Mouse (Mus musculus): ENCODE results near the gene Tmppe. TPM values are rescaled to one million over a fixed set of nuclear protein-coding genes. Genes with fewer than 3 reads are reported as not detected.

Tmppe gene
- polyA plus RNA-seq, 1 experiment from 2014 or later, result 18.3 TPM

DNA sequence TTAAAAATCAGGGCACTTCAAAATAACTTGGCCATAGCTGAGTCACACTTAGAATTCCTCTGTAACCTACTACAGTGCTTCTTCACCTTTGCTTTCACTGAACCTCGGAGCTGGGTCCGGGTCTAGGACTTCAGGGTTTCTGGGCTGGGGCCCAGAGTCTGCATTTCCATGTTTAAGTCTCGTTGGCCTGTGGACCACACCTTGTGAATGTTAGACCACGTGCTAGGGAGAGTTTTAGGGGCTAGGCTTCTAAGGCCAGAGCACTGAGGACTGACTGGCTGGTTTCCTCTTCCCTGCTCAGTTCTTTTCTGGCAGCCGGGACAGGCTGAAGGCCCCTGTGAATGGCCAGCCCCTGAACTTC lies 337 bp upstream of the Tmppe start:
- peak; percentile 66 for ATAC-seq
- H3K9ac ChIP-seq, result peak overlapping the region; percentile 94
- peak overlapping the region; percentile 98 for H3K27ac ChIP-seq
- H3K27me3 ChIP-seq (replicated peaks), result no peaks in the 10 kb centered on the region
- peak overlapping the region; percentile 93 for H3K4me3 ChIP-seq (replicated peaks)
- WGBS, result 15% methylated on average over 5 of the region's 5 CpGs
- H3K9me3 ChIP-seq, result no peaks in the 10 kb centered on the region
- H3K4me1 ChIP-seq (replicated peaks), result peaks cover 4% of the 10 kb centered on the region; the same call in 1 of the 2 replicates
- H3K4me2 ChIP-seq (replicated peaks), result peak overlapping the region; percentile 82
- peaks cover 14% of the 10 kb centered on the region for H3K36me3 ChIP-seq

DNA sequence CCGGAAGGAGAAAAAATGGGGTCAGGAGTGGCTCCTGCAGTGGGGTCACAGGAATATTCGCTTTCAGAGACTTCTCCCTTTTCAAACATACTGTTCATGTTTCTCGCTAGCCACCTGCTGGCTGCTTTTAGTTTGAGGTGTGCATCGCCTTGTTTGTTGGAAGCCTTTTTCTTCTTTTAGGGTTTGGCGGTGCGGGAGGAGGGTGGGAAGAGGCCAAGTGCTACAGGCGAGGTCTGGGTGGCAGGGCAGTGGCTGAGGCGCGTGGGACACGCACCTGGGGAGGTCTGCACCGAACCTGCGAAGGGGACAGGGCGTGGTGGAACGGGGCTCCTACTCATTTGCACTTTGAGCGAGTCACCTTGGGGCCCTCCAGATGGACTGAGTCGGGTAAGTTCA lies 778 bp downstream of the Tmppe start:
- ATAC-seq, result peak; percentile 78
- Histone ChIP-seq H3K9me3 (no peaks in the 10 kb centered on the region), H3K4me1 (replicated peaks) (peaks cover 4% of the 10 kb centered on the region; the same call in 1 of the 2 replicates), H3K36me3 (peaks cover 23% of the 10 kb centered on the region), H3K27ac (peak overlapping the region; percentile 98), H3K4me2 (replicated peaks) (peak overlapping the region; percentile 82), H3K4me3 (replicated peaks) (peak overlapping the region; percentile 93), H3K9ac (peak overlapping the region; percentile 94), H3K27me3 (replicated peaks) (no peaks in the 10 kb centered on the region)
- 2% methylated on average over 16 of the region's 16 CpGs for WGBS

DNA sequence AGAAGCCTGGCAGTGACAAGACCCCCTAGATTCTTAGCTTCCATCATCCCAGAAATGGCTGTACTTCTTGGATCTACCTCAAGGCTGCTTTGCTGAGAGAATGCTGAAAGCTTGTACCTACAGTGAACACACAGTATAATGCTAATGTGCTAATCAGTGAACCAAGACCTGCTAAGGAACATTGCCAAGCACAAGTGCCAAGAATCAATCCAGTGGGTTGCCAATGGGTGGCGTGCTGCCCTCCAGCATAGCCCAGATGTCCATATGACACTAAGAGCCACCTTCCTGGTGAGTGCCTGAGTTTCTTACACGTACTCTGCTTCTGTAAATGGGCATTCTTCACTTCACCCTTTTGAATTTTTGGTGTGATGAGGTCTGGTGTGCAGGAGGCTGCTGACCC lies 6.8 kb downstream of the Tmppe start:
- peaks cover 45% of the 10 kb centered on the region for H3K36me3 ChIP-seq
- ATAC-seq, result no peak
- no peaks in the 10 kb centered on the region for H3K9me3 ChIP-seq
- H3K4me2 ChIP-seq (replicated peaks), result no peak overlapping the region
- no peak overlapping the region for H3K27ac ChIP-seq
- H3K27me3 ChIP-seq (replicated peaks), result no peaks in the 10 kb centered on the region
- no peak overlapping the region for H3K4me3 ChIP-seq (replicated peaks)
- 92% methylated on average over 2 of the region's 2 CpGs for WGBS
- no peak overlapping the region for H3K9ac ChIP-seq
- no peaks in the 10 kb centered on the region for H3K4me1 ChIP-seq (replicated peaks)

DNA sequence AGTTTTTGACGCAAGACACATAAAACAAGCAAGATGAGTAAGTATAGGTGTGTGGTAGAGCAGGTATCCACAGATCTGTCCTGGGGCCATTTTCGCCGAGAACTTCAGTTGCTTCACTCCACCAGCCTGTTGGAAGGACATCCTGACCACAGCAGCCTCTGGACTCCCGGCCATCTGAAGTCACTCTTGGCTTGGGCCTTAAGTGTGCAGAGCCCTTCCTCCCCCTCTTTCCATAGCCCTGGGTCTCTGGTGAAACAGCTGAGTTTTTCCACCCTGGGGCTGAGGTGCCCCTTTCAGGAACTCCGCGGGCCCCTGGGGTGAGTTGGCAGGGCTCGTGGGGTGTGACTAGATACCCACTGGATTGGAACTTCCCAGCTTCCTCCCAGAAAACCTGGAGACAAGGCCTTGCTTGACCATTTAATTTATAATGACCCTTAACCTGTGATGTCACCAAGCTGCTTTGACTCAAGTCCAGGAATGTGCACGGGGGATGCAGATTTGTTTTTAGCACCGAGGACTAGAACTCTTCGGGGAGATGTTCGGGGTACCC lies 9.5 kb downstream of the Tmppe start:
- H3K27ac ChIP-seq, result no peak overlapping the region
- ATAC-seq, result no peak
- no peak overlapping the region for H3K4me2 ChIP-seq (replicated peaks)
- H3K9ac ChIP-seq, result no peak overlapping the region
- no peaks in the 10 kb centered on the region for H3K4me1 ChIP-seq (replicated peaks)
- no peak overlapping the region for H3K4me3 ChIP-seq (replicated peaks)
- no peaks in the 10 kb centered on the region for H3K27me3 ChIP-seq (replicated peaks)
- 92% methylated on average over 11 of the region's 11 CpGs for WGBS
- no peaks in the 10 kb centered on the region for H3K9me3 ChIP-seq
- H3K36me3 ChIP-seq, result peaks cover 35% of the 10 kb centered on the region

DNA sequence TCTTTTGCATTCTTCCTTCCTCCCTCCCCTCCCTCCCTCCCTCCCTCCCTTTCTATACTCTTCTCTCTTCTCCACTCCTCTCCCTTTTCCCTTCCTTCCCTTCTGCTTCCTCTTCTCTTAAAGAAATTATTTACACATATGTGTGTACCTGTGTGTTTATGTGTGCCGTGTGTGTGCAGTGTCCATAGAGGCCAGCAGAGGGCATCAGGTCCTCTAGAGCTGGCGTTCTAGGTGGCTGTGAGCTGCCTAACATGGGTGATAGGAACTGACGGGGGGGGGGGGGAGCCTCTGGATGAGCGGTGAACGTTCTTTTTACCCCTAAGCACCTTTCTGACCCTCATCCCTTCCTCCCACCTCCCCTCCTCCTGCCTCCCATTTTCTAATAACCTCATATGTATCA lies 10.4 kb downstream of the Tmppe start:
- Histone ChIP-seq H3K27me3 (replicated peaks) (no peaks in the 10 kb centered on the region), H3K4me3 (replicated peaks) (no peak overlapping the region), H3K36me3 (peaks cover 27% of the 10 kb centered on the region; the same call in 1 of the 2 replicates), H3K4me2 (replicated peaks) (no peak overlapping the region), H3K4me1 (replicated peaks) (no peaks in the 10 kb centered on the region), H3K9me3 (no peaks in the 10 kb centered on the region), H3K27ac (no peak overlapping the region), H3K9ac (no peak overlapping the region)
- 86% methylated on average over 5 of the region's 5 CpGs for WGBS
- ATAC-seq, result no peak

DNA sequence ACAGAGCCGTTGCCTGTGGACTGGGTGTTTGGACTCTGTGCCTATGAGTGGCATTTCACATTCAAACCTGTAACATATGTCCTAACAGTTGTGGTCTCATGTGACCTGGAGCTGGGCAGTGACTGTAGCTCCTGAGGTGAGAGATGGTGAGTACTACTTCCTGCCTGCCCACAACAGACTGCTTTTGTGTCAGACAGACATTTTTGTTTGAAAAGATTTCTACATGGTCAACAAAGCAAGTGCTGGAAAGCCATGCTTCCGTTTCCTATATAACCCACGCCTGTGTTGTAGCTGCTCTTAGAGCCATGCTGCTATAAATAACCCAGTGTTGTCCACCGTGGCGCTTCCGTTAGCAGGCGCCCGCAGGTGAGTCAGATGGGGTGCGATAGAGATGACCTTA lies 11.5 kb downstream of the Tmppe start:
- Histone ChIP-seq H3K9me3 (no peaks in the 10 kb centered on the region), H3K27me3 (replicated peaks) (no peaks in the 10 kb centered on the region), H3K4me3 (replicated peaks) (no peak overlapping the region), H3K4me1 (replicated peaks) (no peaks in the 10 kb centered on the region), H3K4me2 (replicated peaks) (no peak overlapping the region), H3K27ac (no peak overlapping the region), H3K36me3 (peaks cover 20% of the 10 kb centered on the region; the same call in 1 of the 2 replicates), H3K9ac (no peak overlapping the region)
- 85% methylated on average over 9 of the region's 9 CpGs for WGBS
- ATAC-seq, result no peak

DNA sequence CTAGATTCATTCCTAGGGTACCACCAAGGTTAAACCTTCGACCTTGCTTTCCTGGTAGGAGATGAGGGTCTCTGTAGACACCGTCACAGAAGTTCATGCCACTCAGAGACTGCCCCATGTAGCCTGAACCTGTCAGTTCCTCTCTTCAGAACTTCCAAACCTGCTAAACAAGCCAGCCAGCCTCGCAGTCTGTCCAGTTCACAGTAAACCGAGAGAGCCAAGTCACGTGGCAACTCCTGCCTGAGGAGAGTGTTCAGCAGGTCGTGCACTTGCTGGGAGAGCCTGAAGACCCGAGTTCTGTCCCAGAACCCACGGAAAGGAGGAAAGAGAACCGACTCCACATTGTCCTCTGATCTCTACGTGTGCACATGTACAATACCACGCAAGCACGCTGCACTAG lies 13.0 kb downstream of the Tmppe start:
- Histone ChIP-seq H3K4me3 (replicated peaks) (no peak overlapping the region), H3K4me1 (replicated peaks) (no peaks in the 10 kb centered on the region), H3K36me3 (peaks cover 13% of the 10 kb centered on the region; the same call in 1 of the 2 replicates), H3K9ac (no peak overlapping the region), H3K27ac (no peak overlapping the region), H3K9me3 (no peaks in the 10 kb centered on the region), H3K27me3 (replicated peaks) (no peaks in the 10 kb centered on the region), H3K4me2 (replicated peaks) (no peak overlapping the region)
- 84% methylated on average over 12 of the region's 12 CpGs for WGBS
- no peak for ATAC-seq

DNA sequence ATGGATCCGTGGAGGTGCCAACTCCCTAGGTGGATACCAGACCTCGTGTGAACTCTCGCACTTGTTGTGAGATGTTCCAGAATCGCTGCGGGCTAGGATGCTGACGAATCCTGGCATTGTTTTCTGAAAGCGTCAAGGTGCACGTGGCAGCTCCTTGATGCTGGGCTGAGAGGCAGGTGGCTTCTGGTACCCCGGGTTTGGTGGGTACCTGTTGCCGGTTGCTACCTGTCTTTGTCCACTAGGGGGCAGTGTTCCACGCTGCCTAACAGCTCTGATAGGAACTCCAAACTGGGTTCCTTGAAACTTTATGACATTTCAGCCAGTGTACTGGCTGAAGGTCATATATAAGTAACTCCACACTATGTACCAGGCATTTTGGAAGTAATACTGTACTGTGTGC lies 14.8 kb downstream of the Tmppe start:
- Histone ChIP-seq H3K4me3 (replicated peaks) (no peak overlapping the region), H3K27ac (no peak overlapping the region), H3K4me1 (replicated peaks) (no peaks in the 10 kb centered on the region), H3K27me3 (replicated peaks) (no peaks in the 10 kb centered on the region), H3K36me3 (peaks cover 5% of the 10 kb centered on the region; the same call in 1 of the 2 replicates), H3K4me2 (replicated peaks) (no peak overlapping the region), H3K9me3 (no peaks in the 10 kb centered on the region), H3K9ac (no peak overlapping the region)
- 28% methylated on average over 11 of the region's 11 CpGs for WGBS
- peak; percentile 32 for ATAC-seq

DNA sequence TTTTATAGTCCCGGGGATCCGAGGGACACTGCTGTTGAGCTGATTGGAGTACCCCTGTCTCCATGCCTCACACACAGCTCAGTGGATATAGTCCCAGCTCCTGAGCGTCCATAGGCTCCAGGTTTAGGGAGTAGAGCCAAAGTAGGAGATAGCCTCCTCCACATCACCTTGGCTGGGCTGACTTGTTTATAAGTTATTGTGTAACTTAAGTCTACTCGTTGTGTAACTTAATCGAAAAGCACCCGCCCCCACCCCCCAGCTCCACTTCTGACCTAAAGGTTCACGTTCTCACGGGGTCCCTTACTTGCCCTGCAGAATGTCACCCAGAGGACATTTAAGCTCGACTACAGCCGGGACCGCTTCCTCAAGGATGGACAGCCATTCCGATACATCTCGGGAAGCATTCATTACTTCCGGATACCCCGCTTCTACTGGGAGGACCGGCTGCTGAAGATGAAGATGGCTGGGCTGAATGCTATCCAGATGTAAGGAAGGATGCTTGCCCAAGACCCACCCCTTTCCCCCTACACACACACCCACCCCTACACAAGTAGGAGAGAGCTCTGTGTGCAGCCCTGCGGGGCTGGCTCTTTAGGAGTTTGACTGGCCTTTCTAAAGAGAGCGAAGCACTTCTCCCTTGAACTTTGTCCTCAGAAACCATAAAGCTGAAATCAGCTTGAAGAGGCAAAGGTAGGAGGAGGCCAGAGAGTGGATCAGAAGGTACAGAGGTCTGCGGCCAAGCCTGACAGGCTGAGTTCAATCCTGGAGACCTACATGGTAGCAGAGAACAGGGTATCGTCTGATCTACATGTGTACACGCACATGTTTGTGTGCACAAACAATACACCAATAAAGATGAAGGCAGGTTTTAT lies 16.0 kb downstream of the Tmppe start:
- H3K9me3 ChIP-seq, result no peaks in the 10 kb centered on the region
- no peaks in the 10 kb centered on the region for H3K4me1 ChIP-seq (replicated peaks)
- 80% methylated on average over 21 of the region's 21 CpGs for WGBS
- H3K4me2 ChIP-seq (replicated peaks), result no peak overlapping the region
- H3K36me3 ChIP-seq, result peaks cover 3% of the 10 kb centered on the region; the same call in 1 of the 2 replicates
- no peaks in the 10 kb centered on the region for H3K27me3 ChIP-seq (replicated peaks)
- no peak overlapping the region for H3K27ac ChIP-seq
- peak; percentile 63 for ATAC-seq
- no peak overlapping the region for H3K9ac ChIP-seq
- H3K4me3 ChIP-seq (replicated peaks), result no peak overlapping the region

DNA sequence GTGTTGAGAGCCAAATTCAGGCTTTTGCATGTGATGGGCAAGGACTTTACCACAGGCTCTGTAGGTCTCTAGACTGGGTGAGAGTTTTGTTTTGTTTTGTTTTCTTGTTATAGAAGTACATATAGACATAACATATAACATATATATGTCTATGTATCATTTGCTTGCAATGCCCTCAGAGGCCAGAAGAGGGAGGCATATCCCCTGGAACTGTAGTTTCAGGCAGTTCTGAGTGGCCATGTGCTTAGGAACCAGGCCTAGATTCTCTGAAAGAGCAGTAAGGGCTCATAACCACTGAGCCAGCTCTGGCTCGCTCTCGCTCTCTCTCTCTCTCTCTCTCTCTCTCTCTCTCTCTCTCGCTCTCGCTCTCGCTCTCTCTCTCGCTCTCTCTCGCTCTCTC lies 17.3 kb downstream of the Tmppe start:
- no peak overlapping the region for H3K4me2 ChIP-seq (replicated peaks)
- no peak overlapping the region for H3K9ac ChIP-seq
- peaks cover 3% of the 10 kb centered on the region; the same call in 1 of the 2 replicates for H3K36me3 ChIP-seq
- ATAC-seq, result no peak
- H3K27ac ChIP-seq, result no peak overlapping the region
- H3K4me1 ChIP-seq (replicated peaks), result no peaks in the 10 kb centered on the region
- H3K9me3 ChIP-seq, result no peaks in the 10 kb centered on the region
- no peaks in the 10 kb centered on the region for H3K27me3 ChIP-seq (replicated peaks)
- WGBS, result 86% methylated on average over 7 of the region's 7 CpGs
- no peak overlapping the region for H3K4me3 ChIP-seq (replicated peaks)

DNA sequence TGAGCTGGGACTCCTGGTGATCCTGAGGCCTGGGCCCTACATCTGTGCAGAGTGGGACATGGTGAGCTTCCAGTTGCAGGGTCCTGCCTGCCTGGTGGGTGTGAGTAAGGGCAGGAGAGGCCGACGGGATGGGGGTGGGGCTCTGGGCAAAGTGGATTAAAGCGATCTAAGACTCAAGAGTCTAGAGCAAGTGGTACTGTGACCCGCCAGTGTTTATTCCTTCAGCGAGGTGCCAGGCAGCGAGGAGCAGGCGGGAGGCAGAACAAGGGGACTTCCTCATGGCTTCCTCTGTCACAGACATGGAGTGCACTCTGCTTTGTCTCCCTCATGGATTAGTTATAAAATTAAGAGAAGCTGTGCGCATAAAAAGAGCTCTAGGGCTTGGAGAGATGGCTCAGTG lies 19.5 kb downstream of the Tmppe start:
- 76% methylated on average over 8 of the region's 8 CpGs for WGBS
- no peak overlapping the region for H3K4me3 ChIP-seq (replicated peaks)
- no peak overlapping the region for H3K4me2 ChIP-seq (replicated peaks)
- peaks cover 4% of the 10 kb centered on the region for H3K36me3 ChIP-seq
- ATAC-seq, result no peak
- no peaks in the 10 kb centered on the region for H3K9me3 ChIP-seq
- H3K27me3 ChIP-seq (replicated peaks), result no peaks in the 10 kb centered on the region
- H3K9ac ChIP-seq, result no peak overlapping the region
- H3K4me1 ChIP-seq (replicated peaks), result no peaks in the 10 kb centered on the region
- no peak overlapping the region for H3K27ac ChIP-seq

DNA sequence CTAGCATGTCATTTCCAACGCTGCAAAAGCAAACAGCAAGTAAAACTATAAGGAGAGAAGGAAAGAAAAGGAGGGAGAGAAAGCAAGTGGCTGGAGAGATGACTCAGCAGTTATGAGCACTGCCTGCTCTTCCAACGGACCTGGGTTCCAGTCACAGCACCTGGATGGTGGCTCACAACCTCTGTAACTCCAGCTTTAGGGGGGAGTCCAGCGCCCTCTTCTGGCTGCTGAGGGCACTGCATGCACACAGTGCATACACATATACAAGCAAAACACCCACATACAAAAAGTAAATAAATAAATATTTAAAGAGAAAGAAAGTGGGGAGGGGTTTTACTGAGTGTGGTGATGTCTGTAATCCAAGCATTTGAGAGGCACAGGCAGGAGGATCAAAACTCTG lies 20.1 kb downstream of the Tmppe start:
- Histone ChIP-seq H3K4me3 (replicated peaks) (no peak overlapping the region), H3K4me1 (replicated peaks) (no peaks in the 10 kb centered on the region), H3K27me3 (replicated peaks) (no peaks in the 10 kb centered on the region), H3K36me3 (peaks cover 8% of the 10 kb centered on the region), H3K4me2 (replicated peaks) (no peak overlapping the region), H3K9me3 (no peaks in the 10 kb centered on the region), H3K27ac (no peak overlapping the region), H3K9ac (no peak overlapping the region)
- 72% methylated on average over 3 of the region's 3 CpGs for WGBS
- ATAC-seq, result no peak

DNA sequence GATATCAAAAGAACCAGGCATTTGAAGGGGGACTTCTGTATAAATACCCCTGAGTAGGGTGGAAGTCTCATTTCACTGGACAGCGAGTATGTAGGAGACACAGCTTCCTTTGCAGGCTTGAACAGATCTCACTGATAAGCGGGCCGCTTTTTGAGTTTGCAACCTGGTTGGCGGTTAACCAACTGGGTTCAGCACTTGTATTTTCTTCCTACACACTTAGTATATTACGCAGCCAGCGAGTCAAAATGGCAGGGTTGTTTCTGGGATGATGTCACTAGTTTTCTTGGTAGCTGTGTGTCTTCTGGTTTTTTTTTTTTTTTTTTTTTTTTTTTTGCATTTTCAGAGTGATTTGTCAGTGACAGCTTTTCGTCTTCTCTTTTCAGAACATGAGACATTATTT lies 20.9 kb downstream of the Tmppe start:
- Histone ChIP-seq H3K9ac (no peak overlapping the region), H3K27me3 (replicated peaks) (no peaks in the 10 kb centered on the region), H3K4me2 (replicated peaks) (no peak overlapping the region), H3K4me1 (replicated peaks) (no peaks in the 10 kb centered on the region), H3K4me3 (replicated peaks) (no peak overlapping the region), H3K9me3 (no peaks in the 10 kb centered on the region), H3K36me3 (peaks cover 8% of the 10 kb centered on the region), H3K27ac (no peak overlapping the region)
- no peak for ATAC-seq
- 91% methylated on average over 7 of the region's 7 CpGs for WGBS

All from intestine, embryonic 15.5 days (tissue).